Mouse (Mus musculus) brain, embryonic 14.5 days (tissue): Measurements from ENCODE around the gene Ugt1a6a.

Experiments
- CTCF ChIP-seq: fragments of 200-500 bp; IDR thresholded peaks from 2 replicates; pipeline ENCODE4 v1.5.1; 2012; ENCODE audit warnings: inconsistent platforms, mild to moderate bottlenecking, moderate library complexity, borderline replicate concordance; ENCODE audit not compliant: insufficient read depth, insufficient read length; ENCODE audit errors: extremely low read depth
- POLR2A ChIP-seq: fragments of 200-500 bp; IDR thresholded peaks from 2 replicates; pipeline ENCODE4 v1.6.1; 2012; ENCODE audit warnings: mild to moderate bottlenecking, inconsistent platforms, borderline replicate concordance; ENCODE audit not compliant: poor library complexity, insufficient read depth, insufficient read length, severe bottlenecking; ENCODE audit errors: extremely low read depth

DNA sequence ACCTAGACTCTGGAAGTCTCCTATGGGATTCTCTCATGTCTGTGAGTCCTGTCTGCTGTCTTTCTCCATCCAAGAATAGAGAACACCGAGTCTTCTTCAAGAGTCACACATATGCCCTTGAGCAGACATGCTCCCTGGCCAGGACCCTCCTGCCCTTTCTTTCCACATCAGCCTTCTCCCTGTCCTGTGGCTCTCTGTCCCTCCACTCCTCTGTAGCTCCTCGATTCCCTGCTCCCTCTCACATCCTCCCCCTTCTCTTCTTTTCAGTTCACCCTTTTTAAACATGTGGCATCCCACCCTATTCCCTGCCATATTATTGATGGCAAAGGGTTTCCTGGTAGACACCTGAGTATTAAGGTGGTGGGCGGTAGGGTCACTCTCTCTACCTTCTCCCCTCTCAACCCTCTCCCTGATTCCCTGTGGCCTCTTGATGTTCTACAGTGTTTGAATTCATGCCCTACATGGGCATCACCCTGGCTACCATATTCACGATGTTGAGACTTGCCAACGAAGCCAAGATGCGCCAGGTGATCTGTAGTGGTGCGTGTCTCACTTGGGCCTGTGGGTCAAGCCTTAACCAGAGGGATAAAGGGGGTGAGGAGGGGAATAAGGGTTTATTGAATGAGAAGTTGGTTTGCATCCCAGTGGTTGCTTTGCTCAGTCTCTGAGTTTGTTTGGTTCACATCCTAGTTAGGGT, 97.3 kb downstream of the Ugt1a6a start:
- TF ChIP-seq POLR2A (no peak), CTCF (no peak)
